Mouse (Mus musculus) lung, embryonic 14.5 days (tissue): ENCODE measurements around the gene Meis3. TPM values are rescaled to one million over a fixed set of nuclear protein-coding genes. Genes with fewer than 3 reads are reported as not detected.

Source experiments
- ATAC-seq: fragments of 200-750 bp; cut with Nextera tagmentation; 2 replicates; pipeline ENCODE4 v1.8.0; 2017; ENCODE audit warnings: mild to moderate bottlenecking, moderate TSS enrichment, moderate library complexity; ENCODE audit not compliant: insufficient read depth
- DNase-seq: peaks from one replicate; pipeline ENCODE4 v3.0.0-alpha.2; 2015
- H3K27ac ChIP-seq: fragments of 300-500 bp; sonication (generic); 2 replicates; pipeline ENCODE4 v1.5.1; 2014; ENCODE audit warnings: low read depth, mild to moderate bottlenecking, moderate library complexity
- H3K27me3 ChIP-seq: fragments of 300-500 bp; sonication (generic); 2 replicates; pipeline ENCODE4 v1.6.1; 2014; ENCODE audit warnings: low read length, control low read depth; ENCODE audit not compliant: insufficient read depth
- H3K36me3 ChIP-seq: fragments of 300-500 bp; sonication (generic); 2 replicates; pipeline ENCODE4 v1.6.1; 2014; ENCODE audit warnings: control low read depth; ENCODE audit not compliant: insufficient read depth
- H3K4me1 ChIP-seq: fragments of 300-500 bp; sonication (generic); 2 replicates; pipeline ENCODE4 v1.6.1; 2014; ENCODE audit warnings: antibody characterized with exemption, control low read depth; ENCODE audit not compliant: insufficient read depth
- H3K4me2 ChIP-seq: fragments of 300-500 bp; sonication (generic); 2 replicates; pipeline ENCODE4 v1.6.1; 2014; ENCODE audit warnings: mild to moderate bottlenecking
- H3K4me3 ChIP-seq: fragments of 300-500 bp; sonication (generic); 2 replicates; pipeline ENCODE4 v1.5.1; 2014; ENCODE audit warnings: low read depth, low read length
- H3K9ac ChIP-seq: fragments of 300-500 bp; sonication (generic); 2 replicates; pipeline ENCODE4 v1.6.1; 2014
- H3K9me3 ChIP-seq: fragments of 300-500 bp; sonication (generic); 2 replicates; pipeline ENCODE4 v1.6.1; 2016; ENCODE audit warnings: low read depth, low read length, control low read depth
- CTCF ChIP-seq: IDR thresholded peaks from 2 replicates; pipeline ENCODE4 v1.5.1; 2016; ENCODE audit warnings: antibody characterized with exemption, low read depth
- WGBS: fragments of 180-500 bp; shearing (Covaris S2); extraction: QIAGEN DNeasy Blood & Tissue Kit; methylation state at CpG from one replicate; pipeline ENCODE4 v1.1.7; 2014; 5-methylcytosine and 5-hydroxymethylcytosine counted together
- polyA plus RNA-seq: library from polyadenylated mRNA; unstranded; fragments of >200 nt; fragmentation: Nextera tagmentation; extraction: Ambion mirVana; gene quantifications from 2 replicates; pipeline ENCODE4 v1.2.1, GENCODE M21; 2014

The Meis3 gene
- polyA plus RNA-seq, 1 experiment from 2014 or later, result 24.9 TPM

- no peak overlapping the region for H3K4me3 ChIP-seq
- ATAC-seq, result no peak
- 56% methylated on average over 5 of the region's 5 CpGs for WGBS
Measured at GRCm38 (mm10) chr7:16149241-16149640, 25.6 kb upstream of the Meis3 start.

GRCm38 (mm10) chr7:16150191-16151145, 24.4 kb upstream of the Meis3 start:
- no peak for ATAC-seq
- no peak overlapping the region for H3K4me2 ChIP-seq
- WGBS, result 59% methylated on average over 9 of the region's 9 CpGs

More at GRCm38 (mm10) chr7:16149241-16149640, 25.6 kb upstream of the Meis3 start:
- no peak overlapping the region for H3K4me2 ChIP-seq
- no peaks in the 10 kb centered on the region for H3K9me3 ChIP-seq
- H3K9ac ChIP-seq, result no peak overlapping the region
- no peaks in the 10 kb centered on the region for H3K4me1 ChIP-seq
- DNase-seq, result no peak
- no peak overlapping the region for H3K27ac ChIP-seq
- no peaks in the 10 kb centered on the region for H3K36me3 ChIP-seq
- H3K27me3 ChIP-seq, result no peaks in the 10 kb centered on the region
- TF ChIP-seq CTCF, result no peak

GRCm38 (mm10) chr7:16153522-16153921, 21.4 kb upstream of the Meis3 start:
- no peak overlapping the region for H3K4me3 ChIP-seq
- no peaks in the 10 kb centered on the region for H3K36me3 ChIP-seq
- H3K9ac ChIP-seq, result no peak overlapping the region
- H3K4me2 ChIP-seq, result no peak overlapping the region
- ATAC-seq, result peak; percentile 75; the same call in 1 of the 2 replicates
- WGBS, result 17% methylated on average over 10 of the region's 10 CpGs
- no peaks in the 10 kb centered on the region for H3K4me1 ChIP-seq
- peaks cover 5% of the 10 kb centered on the region for H3K27me3 ChIP-seq
- no peak overlapping the region for H3K27ac ChIP-seq
- DNase-seq, result peak; percentile 71
- peak; percentile 76 for TF ChIP-seq CTCF
- H3K9me3 ChIP-seq, result no peaks in the 10 kb centered on the region

More at GRCm38 (mm10) chr7:16150191-16151145, 24.4 kb upstream of the Meis3 start:
- Histone ChIP-seq H3K4me3 (no peak overlapping the region), H3K4me1 (no peaks in the 10 kb centered on the region), H3K27ac (no peak overlapping the region), H3K9me3 (no peaks in the 10 kb centered on the region), H3K36me3 (no peaks in the 10 kb centered on the region), H3K27me3 (no peaks in the 10 kb centered on the region), H3K9ac (no peak overlapping the region)
- no peak for TF ChIP-seq CTCF
- no peak for DNase-seq

- Histone ChIP-seq H3K4me1 (no peaks in the 10 kb centered on the region), H3K27ac (no peak overlapping the region), H3K36me3 (no peaks in the 10 kb centered on the region), H3K4me2 (no peak overlapping the region), H3K4me3 (no peak overlapping the region), H3K27me3 (peaks cover 18% of the 10 kb centered on the region), H3K9ac (no peak overlapping the region), H3K9me3 (no peaks in the 10 kb centered on the region)
- no peak for TF ChIP-seq CTCF
- DNase-seq (no peak), ATAC-seq (no peak)
- 60% methylated on average over 9 of the region's 9 CpGs for WGBS
Measured at GRCm38 (mm10) chr7:16155132-16155872, 19.6 kb upstream of the Meis3 start.

GRCm38 (mm10) chr7:16156105-16156714, 18.7 kb upstream of the Meis3 start:
- no peak for TF ChIP-seq CTCF
- no peaks in the 10 kb centered on the region for H3K36me3 ChIP-seq
- no peak for ATAC-seq
- H3K4me2 ChIP-seq, result no peak overlapping the region
- no peak overlapping the region for H3K27ac ChIP-seq
- no peak for DNase-seq
- peaks cover 18% of the 10 kb centered on the region for H3K27me3 ChIP-seq
- WGBS, result 70% methylated on average over 8 of the region's 8 CpGs
- no peak overlapping the region for H3K4me3 ChIP-seq
- no peak overlapping the region for H3K9ac ChIP-seq
- no peaks in the 10 kb centered on the region for H3K9me3 ChIP-seq
- H3K4me1 ChIP-seq, result no peaks in the 10 kb centered on the region

GRCm38 (mm10) chr7:16158735-16159134, 16.2 kb upstream of the Meis3 start:
- H3K9me3 ChIP-seq, result no peaks in the 10 kb centered on the region
- peaks cover 18% of the 10 kb centered on the region for H3K27me3 ChIP-seq
- DNase-seq, result no peak
- no peaks in the 10 kb centered on the region for H3K4me1 ChIP-seq
- peak overlapping the region; percentile 32 for H3K4me2 ChIP-seq
- no peak overlapping the region for H3K27ac ChIP-seq
- no peaks in the 10 kb centered on the region for H3K36me3 ChIP-seq
- TF ChIP-seq CTCF, result no peak
- 7% methylated on average over 39 of the region's 39 CpGs for WGBS
- H3K4me3 ChIP-seq, result no peak overlapping the region
- no peak overlapping the region for H3K9ac ChIP-seq
- no peak for ATAC-seq
